Mouse (Mus musculus) forebrain, embryonic 14.5 days (tissue): Measurements from ENCODE around the gene Msh4. TPM values are rescaled to one million over a fixed set of nuclear protein-coding genes. Genes with fewer than 3 reads are reported as not detected.

Source experiments
- ATAC-seq: fragments of 200-750 bp; cut with Nextera tagmentation; 2 replicates; pipeline ENCODE4 v1.8.0; 2017; ENCODE audit warnings: mild to moderate bottlenecking, moderate library complexity
- DNase-seq: peaks from one replicate; pipeline ENCODE4 v3.0.0-alpha.2; 2015; ENCODE audit warnings: low spot score
- H3K27ac ChIP-seq: fragments of 300-500 bp; sonication (generic); 2 replicates; pipeline ENCODE4 v1.5.1; 2014; ENCODE audit warnings: low read depth, mild to moderate bottlenecking, control low read depth, low read length, moderate library complexity
- H3K27me3 ChIP-seq: fragments of 300-500 bp; sonication (generic); replicated peaks from 2 replicates; pipeline ENCODE4 v1.6.1; 2014; ENCODE audit warnings: low read length, control low read depth, mixed read lengths; ENCODE audit not compliant: control insufficient read depth, insufficient read depth
- H3K36me3 ChIP-seq: fragments of 300-500 bp; sonication (generic); 2 replicates; pipeline ENCODE4 v1.6.1; 2014; ENCODE audit warnings: low read length, control low read depth; ENCODE audit not compliant: control insufficient read depth, insufficient read depth
- H3K4me1 ChIP-seq: fragments of 300-500 bp; sonication (generic); 2 replicates; pipeline ENCODE4 v1.6.1; 2014; ENCODE audit warnings: antibody characterized with exemption, low read length, control low read depth; ENCODE audit not compliant: control insufficient read depth, insufficient read depth
- H3K4me2 ChIP-seq: fragments of 300-500 bp; sonication (generic); 2 replicates; pipeline ENCODE4 v1.6.1; 2014; ENCODE audit warnings: mild to moderate bottlenecking, control low read depth, low read length
- H3K4me3 ChIP-seq: fragments of 300-500 bp; sonication (generic); 2 replicates; pipeline ENCODE4 v1.5.1; 2014; ENCODE audit warnings: low read depth, low read length, control low read depth
- H3K9ac ChIP-seq: fragments of 300-500 bp; sonication (generic); 2 replicates; pipeline ENCODE4 v1.6.1; 2014; ENCODE audit warnings: mild to moderate bottlenecking, low read length, control low read depth, moderate library complexity
- H3K9me3 ChIP-seq: fragments of 300-500 bp; sonication (generic); replicated peaks from 2 replicates; pipeline ENCODE4 v1.6.1; 2016; ENCODE audit warnings: low read length, control low read depth, mixed read lengths; ENCODE audit not compliant: control insufficient read depth
- WGBS: fragments of 180-500 bp; shearing (Covaris S2); extraction: QIAGEN DNeasy Blood & Tissue Kit; methylation state at CpG from one replicate; pipeline ENCODE4 v1.1.7; 2014; 5-methylcytosine and 5-hydroxymethylcytosine counted together
- polyA plus RNA-seq: library from polyadenylated mRNA; unstranded; fragments of >200 nt; fragmentation: Nextera tagmentation; extraction: Ambion mirVana; gene quantifications from 2 replicates; pipeline ENCODE4 v1.2.1, GENCODE M21; 2014

The Msh4 gene
- polyA plus RNA-seq, 1 experiment from 2014 or later: 0.06 TPM

- ATAC-seq: no peak
- no peaks in the 10 kb centered on the region for H3K36me3 ChIP-seq
- no peak overlapping the region for H3K9ac ChIP-seq
- no peaks in the 10 kb centered on the region for H3K27me3 ChIP-seq
- no peak overlapping the region for H3K27ac ChIP-seq
- no peak overlapping the region for H3K4me2 ChIP-seq
- H3K4me3 ChIP-seq: no peak overlapping the region
- no peaks in the 10 kb centered on the region for H3K4me1 ChIP-seq
- 85% methylated on average over 7 of the region's 7 CpGs for WGBS
- H3K9me3 ChIP-seq: no peaks in the 10 kb centered on the region
- DNase-seq: no peak
These were observed 58.7 kb downstream of the Msh4 start for GRCm38 (mm10) chr3:153847207-153847733.

- Histone ChIP-seq H3K4me2 (no peak overlapping the region), H3K36me3 (no peaks in the 10 kb centered on the region), H3K4me3 (no peak overlapping the region), H3K9ac (no peak overlapping the region), H3K9me3 (no peaks in the 10 kb centered on the region), H3K27ac (no peak overlapping the region), H3K27me3 (no peaks in the 10 kb centered on the region), H3K4me1 (no peaks in the 10 kb centered on the region)
- 94% methylated on average over 4 of the region's 4 CpGs for WGBS
- ATAC-seq: no peak
- DNase-seq: no peak
These were observed 59.8 kb downstream of the Msh4 start for GRCm38 (mm10) chr3:153846109-153846508.

GRCm38 (mm10) chr3:153845500-153845899, 60.4 kb downstream of the Msh4 start:
- WGBS: 83% methylated on average over 2 of the region's 2 CpGs
- H3K27me3 ChIP-seq: no peaks in the 10 kb centered on the region
- H3K36me3 ChIP-seq: no peaks in the 10 kb centered on the region
- no peaks in the 10 kb centered on the region for H3K9me3 ChIP-seq
- H3K27ac ChIP-seq: no peak overlapping the region
- H3K9ac ChIP-seq: no peak overlapping the region
- ATAC-seq: no peak
- DNase-seq: no peak
- H3K4me3 ChIP-seq: no peak overlapping the region
- no peaks in the 10 kb centered on the region for H3K4me1 ChIP-seq
- H3K4me2 ChIP-seq: no peak overlapping the region

- ATAC-seq: no peak
- Histone ChIP-seq H3K4me3 (no peak overlapping the region), H3K4me1 (no peaks in the 10 kb centered on the region), H3K4me2 (no peak overlapping the region), H3K27me3 (no peaks in the 10 kb centered on the region), H3K27ac (no peak overlapping the region), H3K36me3 (no peaks in the 10 kb centered on the region), H3K9me3 (no peaks in the 10 kb centered on the region), H3K9ac (no peak overlapping the region)
- 96% methylated on average over 9 of the region's 9 CpGs for WGBS
- no peak for DNase-seq
These were observed 61.2 kb downstream of the Msh4 start for GRCm38 (mm10) chr3:153844757-153845156.

- 88% methylated on average over 10 of the region's 10 CpGs for WGBS
- Histone ChIP-seq H3K27me3 (no peaks in the 10 kb centered on the region), H3K27ac (no peak within 1 kb of the TSS), H3K36me3 (no peaks in the 10 kb centered on the region), H3K4me3 (no peak within 1 kb of the TSS), H3K4me1 (no peaks in the 10 kb centered on the region), H3K4me2 (no peak within 1 kb of the TSS), H3K9me3 (no peaks in the 10 kb centered on the region), H3K9ac (no peak within 1 kb of the TSS)
- ATAC-seq (no peak), DNase-seq (no peak)
These were observed 61.9 kb downstream of the Msh4 start, which contains the start of gene Asb17 for GRCm38 (mm10) chr3:153844030-153844429. Asb17 (plus strand) TSS chr3:153844209.

GRCm38 (mm10) chr3:153837593-153837992, 68.3 kb downstream of the Msh4 start:
- no peaks in the 10 kb centered on the region for H3K27me3 ChIP-seq
- no peak overlapping the region for H3K9ac ChIP-seq
- no peaks in the 10 kb centered on the region for H3K9me3 ChIP-seq
- DNase-seq: no peak
- no peak for ATAC-seq
- H3K4me3 ChIP-seq: no peak overlapping the region
- no peak overlapping the region for H3K27ac ChIP-seq
- H3K4me1 ChIP-seq: no peaks in the 10 kb centered on the region
- WGBS: 85% methylated on average over 4 of the region's 4 CpGs
- H3K4me2 ChIP-seq: no peak overlapping the region
- no peaks in the 10 kb centered on the region for H3K36me3 ChIP-seq

- Histone ChIP-seq H3K36me3 (no peaks in the 10 kb centered on the region), H3K9ac (no peak overlapping the region), H3K27me3 (no peaks in the 10 kb centered on the region), H3K9me3 (no peaks in the 10 kb centered on the region), H3K4me1 (no peaks in the 10 kb centered on the region), H3K27ac (no peak overlapping the region), H3K4me3 (no peak overlapping the region), H3K4me2 (no peak overlapping the region)
- no peak for DNase-seq
- ATAC-seq: no peak
- 83% methylated on average over 3 of the region's 3 CpGs for WGBS
These were observed 69.6 kb downstream of the Msh4 start for GRCm38 (mm10) chr3:153836316-153836715.

GRCm38 (mm10) chr3:153835455-153836086, 70.4 kb downstream of the Msh4 start:
- Histone ChIP-seq H3K36me3 (no peaks in the 10 kb centered on the region), H3K4me2 (no peak overlapping the region), H3K9me3 (no peaks in the 10 kb centered on the region), H3K27ac (no peak overlapping the region), H3K4me3 (no peak overlapping the region), H3K9ac (no peak overlapping the region), H3K4me1 (no peaks in the 10 kb centered on the region), H3K27me3 (no peaks in the 10 kb centered on the region)
- 63% methylated on average over 7 of the region's 7 CpGs for WGBS
- ATAC-seq (peak; percentile 48; the same call in 1 of the 2 replicates), DNase-seq (peak; percentile 71)

GRCm38 (mm10) chr3:153834071-153834470, 71.9 kb downstream of the Msh4 start:
- no peaks in the 10 kb centered on the region for H3K9me3 ChIP-seq

More at GRCm38 (mm10) chr3:153834071-153834470, 71.9 kb downstream of the Msh4 start:
- no peaks in the 10 kb centered on the region for H3K27me3 ChIP-seq
- no peak overlapping the region for H3K4me2 ChIP-seq
- no peak overlapping the region for H3K4me3 ChIP-seq
- DNase-seq: no peak
- H3K36me3 ChIP-seq: no peaks in the 10 kb centered on the region
- ATAC-seq: no peak
- H3K9ac ChIP-seq: no peak overlapping the region
- H3K27ac ChIP-seq: no peak overlapping the region
- no peaks in the 10 kb centered on the region for H3K4me1 ChIP-seq
- 87% methylated on average over 4 of the region's 4 CpGs for WGBS
